Mouse (Mus musculus) hindbrain, embryonic 12.5 days (tissue): Measurements from ENCODE around the gene Draxin. TPM values are rescaled to one million over a fixed set of nuclear protein-coding genes. Genes with fewer than 3 reads are reported as not detected.

Experiments used
- ATAC-seq: fragments of 200-750 bp; cut with Nextera tagmentation; 2 replicates; pipeline ENCODE4 v1.8.0; 2017; ENCODE audit warnings: moderate TSS enrichment; ENCODE audit not compliant: low FRiP score
- H3K27ac ChIP-seq: fragments of 300-500 bp; sonication (generic); 2 replicates; pipeline ENCODE4 v1.5.1; 2016; ENCODE audit warnings: mild to moderate bottlenecking
- H3K27me3 ChIP-seq: fragments of 300-500 bp; sonication (generic); 2 replicates; pipeline ENCODE4 v1.6.1; 2016; ENCODE audit warnings: mild to moderate bottlenecking
- H3K36me3 ChIP-seq: fragments of 300-500 bp; sonication (generic); 2 replicates; pipeline ENCODE4 v1.6.1; 2016; ENCODE audit warnings: mild to moderate bottlenecking
- H3K4me1 ChIP-seq: fragments of 300-500 bp; sonication (generic); 2 replicates; pipeline ENCODE4 v1.6.1; 2016
- H3K4me2 ChIP-seq: fragments of 300-500 bp; sonication (generic); replicated peaks from 2 replicates; pipeline ENCODE4 v1.6.1; 2016; ENCODE audit warnings: mild to moderate bottlenecking
- H3K4me3 ChIP-seq: fragments of 300-500 bp; sonication (generic); 2 replicates; pipeline ENCODE4 v1.5.1; 2016; ENCODE audit warnings: mild to moderate bottlenecking
- H3K9ac ChIP-seq: fragments of 300-500 bp; sonication (generic); 2 replicates; pipeline ENCODE4 v1.6.1; 2016; ENCODE audit warnings: mild to moderate bottlenecking, moderate library complexity
- H3K9me3 ChIP-seq: fragments of 300-500 bp; sonication (generic); replicated peaks from 2 replicates; pipeline ENCODE4 v1.6.1; 2016; ENCODE audit warnings: mild to moderate bottlenecking
- WGBS: fragments of 180-500 bp; shearing (Covaris S2); methylation state at CpG from one replicate; pipeline ENCODE4 v1.1.7; 2016; 5-methylcytosine and 5-hydroxymethylcytosine counted together
- polyA plus RNA-seq: library from polyadenylated mRNA; unstranded; fragments of >200 nt; fragmentation: Nextera tagmentation; extraction: Ambion mirVana; gene quantifications from 2 replicates; pipeline ENCODE4 v1.2.1, GENCODE M21; 2016

Draxin gene
- polyA plus RNA-seq, 1 experiment from 2014 or later = 11.6 TPM

- H3K27ac ChIP-seq = no peak overlapping the region
- peak; percentile 18; the same call in 1 of the 2 replicates for ATAC-seq
- H3K9ac ChIP-seq = peak overlapping the region; percentile 24; the same call in 1 of the 2 replicates
- H3K9me3 ChIP-seq = no peaks in the 10 kb centered on the region
- H3K27me3 ChIP-seq = no peaks in the 10 kb centered on the region
- peak overlapping the region; percentile 44 for H3K4me2 ChIP-seq
- H3K36me3 ChIP-seq = 0 out of 2 replicates have a peak, but pooled peaks cover 4% of the 10 kb centered on the region
- no peaks in the 10 kb centered on the region for H3K4me1 ChIP-seq
- peak overlapping the region; percentile 16 for H3K4me3 ChIP-seq
- WGBS = 45% methylated on average over 21 of the region's 21 CpGs
These were observed 55.2 kb downstream of the Draxin start for GRCm38 (mm10) chr4:148075259-148075658.

GRCm38 (mm10) chr4:148074521-148075189 lies 55.8 kb downstream of the Draxin start:
- Histone ChIP-seq H3K27ac (no peak overlapping the region), H3K4me1 (no peaks in the 10 kb centered on the region), H3K4me3 (peak overlapping the region; percentile 16; the same call in 1 of the 2 replicates), H3K36me3 (no peaks in the 10 kb centered on the region), H3K9ac (peak overlapping the region; percentile 24; the same call in 1 of the 2 replicates), H3K9me3 (no peaks in the 10 kb centered on the region), H3K27me3 (no peaks in the 10 kb centered on the region; the same call in 1 of the 2 replicates), H3K4me2 (peak overlapping the region; percentile 44)
- 44% methylated on average over 17 of the region's 17 CpGs for WGBS
- no peak for ATAC-seq

GRCm38 (mm10) chr4:148071508-148071907 lies 59.0 kb downstream of the Draxin start:
- Histone ChIP-seq H3K27ac (no peak overlapping the region), H3K27me3 (peaks cover 4% of the 10 kb centered on the region; the same call in 1 of the 2 replicates), H3K36me3 (no peaks in the 10 kb centered on the region), H3K4me2 (no peak overlapping the region), H3K4me1 (no peaks in the 10 kb centered on the region), H3K9ac (no peak overlapping the region), H3K9me3 (no peaks in the 10 kb centered on the region), H3K4me3 (no peak overlapping the region)
- no peak for ATAC-seq
- 56% methylated on average over 5 of the region's 5 CpGs for WGBS

- H3K4me2 ChIP-seq = no peak overlapping the region
- no peak overlapping the region for H3K9ac ChIP-seq
- WGBS = 88% methylated on average over 9 of the region's 9 CpGs
- ATAC-seq = no peak
- H3K27me3 ChIP-seq = peaks cover 5% of the 10 kb centered on the region; the same call in 1 of the 2 replicates
- H3K36me3 ChIP-seq = no peaks in the 10 kb centered on the region
- peaks cover 10% of the 10 kb centered on the region for H3K4me1 ChIP-seq
- no peak overlapping the region for H3K27ac ChIP-seq
- H3K9me3 ChIP-seq = no peaks in the 10 kb centered on the region
- no peak overlapping the region for H3K4me3 ChIP-seq
These were observed 60.8 kb downstream of the Draxin start for GRCm38 (mm10) chr4:148069602-148070218.

- Histone ChIP-seq H3K27ac (no peak overlapping the region), H3K4me3 (no peak overlapping the region)
- no peak for ATAC-seq
These were observed 63.2 kb downstream of the Draxin start for GRCm38 (mm10) chr4:148067346-148067745.

GRCm38 (mm10) chr4:148066401-148066744 lies 64.1 kb downstream of the Draxin start:
- H3K4me1 ChIP-seq = peaks cover 10% of the 10 kb centered on the region
- no peaks in the 10 kb centered on the region for H3K9me3 ChIP-seq
- no peak overlapping the region for H3K9ac ChIP-seq
- H3K27me3 ChIP-seq = peaks cover 8% of the 10 kb centered on the region; the same call in 1 of the 2 replicates
- H3K27ac ChIP-seq = no peak overlapping the region
- no peak for ATAC-seq
- no peak overlapping the region for H3K4me3 ChIP-seq
- no peak overlapping the region for H3K4me2 ChIP-seq
- WGBS = 43% methylated on average over 9 of the region's 9 CpGs
- H3K36me3 ChIP-seq = no peaks in the 10 kb centered on the region

More at GRCm38 (mm10) chr4:148067346-148067745, 63.2 kb downstream of the Draxin start:
- Histone ChIP-seq H3K4me2 (no peak overlapping the region), H3K4me1 (peaks cover 10% of the 10 kb centered on the region), H3K9ac (no peak overlapping the region), H3K9me3 (no peaks in the 10 kb centered on the region), H3K27me3 (peaks cover 8% of the 10 kb centered on the region; the same call in 1 of the 2 replicates), H3K36me3 (no peaks in the 10 kb centered on the region)
- WGBS = 84% methylated on average over 8 of the region's 8 CpGs

GRCm38 (mm10) chr4:148065702-148066400 lies 64.6 kb downstream of the Draxin start:
- Histone ChIP-seq H3K36me3 (no peaks in the 10 kb centered on the region), H3K9ac (no peak overlapping the region), H3K4me1 (peaks cover 10% of the 10 kb centered on the region), H3K9me3 (no peaks in the 10 kb centered on the region), H3K4me3 (no peak overlapping the region), H3K4me2 (no peak overlapping the region), H3K27me3 (peaks cover 8% of the 10 kb centered on the region; the same call in 1 of the 2 replicates), H3K27ac (no peak overlapping the region)
- WGBS = 28% methylated on average over 6 of the region's 6 CpGs
- no peak for ATAC-seq

GRCm38 (mm10) chr4:148061086-148061480 lies 69.4 kb downstream of the Draxin start:
- H3K4me3 ChIP-seq = no peak overlapping the region
- WGBS = 92% methylated on average over 9 of the region's 9 CpGs

GRCm38 (mm10) chr4:148060120-148061085 lies 70.1 kb downstream of the Draxin start:
- 56% methylated on average over 13 of the region's 13 CpGs for WGBS
- Histone ChIP-seq H3K36me3 (peaks cover 38% of the 10 kb centered on the region), H3K27ac (no peak overlapping the region), H3K4me1 (no peaks in the 10 kb centered on the region), H3K9ac (no peak overlapping the region), H3K4me2 (no peak overlapping the region), H3K4me3 (no peak overlapping the region), H3K27me3 (0 out of 2 replicates have a peak, but pooled peaks cover 4% of the 10 kb centered on the region), H3K9me3 (no peaks in the 10 kb centered on the region)
- ATAC-seq = 0 out of 2 replicates have a peak, but pooled peaks have one; percentile 15

More at GRCm38 (mm10) chr4:148061086-148061480, 69.4 kb downstream of the Draxin start:
- ATAC-seq = no peak
- Histone ChIP-seq H3K27me3 (0 out of 2 replicates have a peak, but pooled peaks cover 4% of the 10 kb centered on the region), H3K27ac (no peak overlapping the region), H3K36me3 (peaks cover 31% of the 10 kb centered on the region), H3K4me2 (no peak overlapping the region), H3K9ac (no peak overlapping the region), H3K4me1 (peaks cover 6% of the 10 kb centered on the region), H3K9me3 (no peaks in the 10 kb centered on the region)

- no peaks in the 10 kb centered on the region for H3K27me3 ChIP-seq
- 83% methylated on average over 6 of the region's 6 CpGs for whole genome bisulfite sequencing
- no peak overlapping the region for H3K27ac ChIP-seq
- H3K9ac ChIP-seq = no peak overlapping the region
- H3K4me2 ChIP-seq = no peak overlapping the region
- no peaks in the 10 kb centered on the region for H3K9me3 ChIP-seq
- H3K4me1 ChIP-seq = no peaks in the 10 kb centered on the region
- ATAC-seq = no peak
- H3K36me3 ChIP-seq = peaks cover 51% of the 10 kb centered on the region
- no peak overlapping the region for H3K4me3 ChIP-seq
These were observed 71.5 kb downstream of the Draxin start for GRCm38 (mm10) chr4:148058993-148059392.

- no peak overlapping the region for H3K4me3 ChIP-seq
- no peak overlapping the region for H3K27ac ChIP-seq
- H3K4me1 ChIP-seq = no peaks in the 10 kb centered on the region
- WGBS = 89% methylated on average over 9 of the region's 9 CpGs
- no peak for ATAC-seq
- H3K4me2 ChIP-seq = no peak overlapping the region
- H3K9me3 ChIP-seq = no peaks in the 10 kb centered on the region
- no peak overlapping the region for H3K9ac ChIP-seq
- peaks cover 57% of the 10 kb centered on the region for H3K36me3 ChIP-seq
- no peaks in the 10 kb centered on the region for H3K27me3 ChIP-seq
These were observed 72.2 kb downstream of the Draxin start for GRCm38 (mm10) chr4:148058218-148058819.
